Mouse (Mus musculus): ENCODE results near the gene Ddx3x. TPM values are rescaled to one million over a fixed set of nuclear protein-coding genes. Genes with fewer than 3 reads are reported as not detected.
"Not testable (repeated sequence)": the region's sequence is repeated elsewhere in the genome, so short reads cannot be mapped to it uniquely, and the experiment has no call there.

Ddx3x gene
- polyA plus RNA-seq (2016; fragmentation: Nextera tagmentation; extraction: Ambion mirVana), result 102 and 144 TPM in 2 replicates

GRCm38 (mm10) chrX:13280409-13281328 lies at the start of gene Ddx3x:
Gene Ddx3x (plus strand): TSS chrX:13280970.
- WGBS, result under 1% methylated on average over 57 of the region's 57 CpGs

GRCm38 (mm10) chrX:13231243-13231642 lies 49.5 kb upstream of the Ddx3x start:
- H3K4me1 ChIP-seq (replicated peaks), result peaks cover 8% of the 10 kb centered on the region
- DNase-seq (ENCODE audit: low spot score), result peak; percentile 7
- 36% methylated on average over 9 of the region's 9 CpGs for whole genome bisulfite sequencing
- H3K36me3 ChIP-seq, result no peaks in the 10 kb centered on the region
- H3K4me3 ChIP-seq, result peak overlapping the region; percentile 49
- no peaks in the 10 kb centered on the region for H3K9me3 ChIP-seq
- H3K27me3 ChIP-seq (ENCODE audit: insufficient read depth, poor library complexity, severe bottlenecking), result peaks cover 31% of the 10 kb centered on the region
- H3K27ac ChIP-seq, result peak overlapping the region; percentile 86

More at GRCm38 (mm10) chrX:13280409-13281328, at the start of gene Ddx3x:
- peaks cover 17% of the 10 kb centered on the region; the same call in 1 of the 2 replicates for H3K4me1 ChIP-seq (replicated peaks)
- H3K4me3 ChIP-seq, result peak within 1 kb of the TSS; percentile 87
- DNase-seq (ENCODE audit: low spot score), result peak; percentile 90
- H3K27ac ChIP-seq, result peak within 1 kb of the TSS; percentile 100
- H3K36me3 ChIP-seq, result peaks cover 25% of the 10 kb centered on the region
- H3K9me3 ChIP-seq, result no peaks in the 10 kb centered on the region
- H3K27me3 ChIP-seq (ENCODE audit: insufficient read depth, poor library complexity, severe bottlenecking), result peaks cover 9% of the 10 kb centered on the region

GRCm38 (mm10) chrX:13232834-13233233 lies 47.9 kb upstream of the Ddx3x start:
- not testable (repeated sequence) for DNase-seq (ENCODE audit: low spot score); H3K27ac ChIP-seq; H3K36me3 ChIP-seq; H3K9me3 ChIP-seq; H3K4me3 ChIP-seq
- H3K4me1 ChIP-seq (replicated peaks), result peaks cover 13% of the 10 kb centered on the region
- H3K27me3 ChIP-seq (ENCODE audit: insufficient read depth, poor library complexity, severe bottlenecking), result peaks cover 42% of the 10 kb centered on the region
- 97% methylated on average over 1 of the region's 1 CpGs for WGBS

GRCm38 (mm10) chrX:13233631-13234030 lies 47.1 kb upstream of the Ddx3x start:
- no peaks in the 10 kb centered on the region for H3K9me3 ChIP-seq
- DNase-seq (ENCODE audit: low spot score), result no peak
- H3K27ac ChIP-seq, result no peak overlapping the region
- peaks cover 50% of the 10 kb centered on the region for H3K27me3 ChIP-seq (ENCODE audit: insufficient read depth, poor library complexity, severe bottlenecking)
- H3K4me1 ChIP-seq (replicated peaks), result peaks cover 13% of the 10 kb centered on the region
- H3K36me3 ChIP-seq, result no peaks in the 10 kb centered on the region
- 64% methylated on average over 2 of the region's 2 CpGs for WGBS
- no peak overlapping the region for H3K4me3 ChIP-seq

GRCm38 (mm10) chrX:13234709-13235108 lies 46.1 kb upstream of the Ddx3x start:
- H3K4me1 ChIP-seq (replicated peaks), result peaks cover 13% of the 10 kb centered on the region

GRCm38 (mm10) chrX:13236100-13236568 lies 44.6 kb upstream of the Ddx3x start:
- peak; percentile 3 for DNase-seq (ENCODE audit: low spot score)
- H3K9me3 ChIP-seq, result no peaks in the 10 kb centered on the region
- H3K27ac ChIP-seq, result peak overlapping the region; percentile 45; the same call in 1 of the 2 replicates
- H3K36me3 ChIP-seq, result no peaks in the 10 kb centered on the region
- 37% methylated on average over 2 of the region's 2 CpGs for WGBS
- H3K4me3 ChIP-seq, result no peak overlapping the region
- peaks cover 19% of the 10 kb centered on the region for H3K4me1 ChIP-seq (replicated peaks)
- H3K27me3 ChIP-seq (ENCODE audit: insufficient read depth, poor library complexity, severe bottlenecking), result peaks cover 75% of the 10 kb centered on the region

More at GRCm38 (mm10) chrX:13234709-13235108, 46.1 kb upstream of the Ddx3x start:
- DNase-seq (ENCODE audit: low spot score), result no peak
- 74% methylated on average over 4 of the region's 4 CpGs for WGBS
- Histone ChIP-seq H3K36me3 (no peaks in the 10 kb centered on the region), H3K27me3 (ENCODE audit: insufficient read depth, poor library complexity, severe bottlenecking) (peaks cover 61% of the 10 kb centered on the region), H3K9me3 (no peaks in the 10 kb centered on the region), H3K4me3 (no peak overlapping the region), H3K27ac (no peak overlapping the region)

GRCm38 (mm10) chrX:13239455-13239854 lies 41.3 kb upstream of the Ddx3x start:
- H3K4me1 ChIP-seq (replicated peaks), result peaks cover 33% of the 10 kb centered on the region
- WGBS, result 83% methylated on average over 6 of the region's 6 CpGs
- H3K27ac ChIP-seq, result no peak overlapping the region
- peaks cover 94% of the 10 kb centered on the region for H3K27me3 ChIP-seq (ENCODE audit: insufficient read depth, poor library complexity, severe bottlenecking)
- no peaks in the 10 kb centered on the region for H3K36me3 ChIP-seq
- no peak for DNase-seq (ENCODE audit: low spot score)
- no peaks in the 10 kb centered on the region for H3K9me3 ChIP-seq
- no peak overlapping the region for H3K4me3 ChIP-seq

- H3K9me3 ChIP-seq, result no peaks in the 10 kb centered on the region
- H3K36me3 ChIP-seq, result no peaks in the 10 kb centered on the region
- H3K4me1 ChIP-seq (replicated peaks), result peaks cover 33% of the 10 kb centered on the region
- peak overlapping the region; percentile 94 for H3K27ac ChIP-seq
- DNase-seq (ENCODE audit: low spot score), result peak; percentile 37
- peaks cover 94% of the 10 kb centered on the region for H3K27me3 ChIP-seq (ENCODE audit: insufficient read depth, poor library complexity, severe bottlenecking)
- peak overlapping the region; percentile 51 for H3K4me3 ChIP-seq
- WGBS, result 12% methylated on average over 11 of the region's 11 CpGs
Measured at GRCm38 (mm10) chrX:13240646-13241425, 39.9 kb upstream of the Ddx3x start.

GRCm38 (mm10) chrX:13241426-13242319 lies 39.1 kb upstream of the Ddx3x start:
- Histone ChIP-seq H3K9me3 (no peaks in the 10 kb centered on the region), H3K4me3 (peak overlapping the region; percentile 51), H3K36me3 (no peaks in the 10 kb centered on the region), H3K27ac (peak overlapping the region; percentile 94), H3K4me1 (replicated peaks) (peaks cover 24% of the 10 kb centered on the region), H3K27me3 (ENCODE audit: insufficient read depth, poor library complexity, severe bottlenecking) (peaks cover 94% of the 10 kb centered on the region)
- peak; percentile 32 for DNase-seq (ENCODE audit: low spot score)
- WGBS, result 12% methylated on average over 21 of the region's 21 CpGs

GRCm38 (mm10) chrX:13242320-13243096 lies 38.3 kb upstream of the Ddx3x start:
- Histone ChIP-seq H3K9me3 (no peaks in the 10 kb centered on the region), H3K27ac (peak overlapping the region; percentile 94), H3K27me3 (ENCODE audit: insufficient read depth, poor library complexity, severe bottlenecking) (peaks cover 95% of the 10 kb centered on the region), H3K4me3 (peak overlapping the region; percentile 51), H3K4me1 (replicated peaks) (peaks cover 24% of the 10 kb centered on the region), H3K36me3 (no peaks in the 10 kb centered on the region)
- DNase-seq (ENCODE audit: low spot score), result peak; percentile 86
- WGBS, result 12% methylated on average over 24 of the region's 24 CpGs
